Mouse (Mus musculus): ENCODE results near the gene Vmn1r125. TPM values are rescaled to one million over a fixed set of nuclear protein-coding genes. Genes with fewer than 3 reads are reported as not detected.
"Not testable (repeated sequence)": the region's sequence is repeated elsewhere in the genome, so short reads cannot be mapped to it uniquely, and the experiment has no call there.

The Vmn1r125 gene
- total RNA-seq (2022), result not detected

GRCm38 (mm10) chr7:21271879-21272278 is at the start of gene Vmn1r125:
Gene Vmn1r125, plus strand, starts transcription at chr7:21272179.
- DNase-seq (ENCODE audit: low spot score in 2 of 2), result not testable (repeated sequence)

GRCm38 (mm10) chr7:21260517-21260916 is 11.5 kb upstream of the Vmn1r125 start, which contains the start of gene Vmn1r124:
Gene Vmn1r124, minus strand, starts transcription at chr7:21260617.
- not testable (repeated sequence) for DNase-seq (ENCODE audit: low spot score in 2 of 2)

- not testable (repeated sequence) for DNase-seq (ENCODE audit: low spot score in 2 of 2)
These were observed 29.4 kb downstream of the Vmn1r125 start, which contains the start of gene Vmn1r126 for GRCm38 (mm10) chr7:21301367-21301766. Gene Vmn1r126, minus strand, starts transcription at chr7:21301467.

GRCm38 (mm10) chr7:21319761-21320160 is 47.8 kb downstream of the Vmn1r125 start, which contains the start of gene Vmn1r127:
Gene Vmn1r127, minus strand, starts transcription at chr7:21319861.
- not testable (repeated sequence) for DNase-seq (ENCODE audit: low spot score in 2 of 2)

Other genes starting within 250 kb of the Vmn1r125 start
- not detected for gene Vmn1r120, start 218.4 kb upstream of the Vmn1r125 start, total RNA-seq (2022)
- gene Vmn1r121, start 173.7 kb upstream of the Vmn1r125 start, total RNA-seq (2022), result not detected
- not detected for gene Vmn1r122, start 138.1 kb upstream of the Vmn1r125 start, total RNA-seq (2022)
- not detected for gene Vmn1r123, start 110.0 kb upstream of the Vmn1r125 start, total RNA-seq (2022)
- gene Gm5157, start 81.8 kb upstream of the Vmn1r125 start, total RNA-seq (2022), result not detected
- not detected for gene Vmn1r124, start 11.6 kb upstream of the Vmn1r125 start, total RNA-seq (2022)
- not detected for gene Vmn1r126, start 29.3 kb downstream of the Vmn1r125 start, total RNA-seq (2022)
- not detected for gene Vmn1r127, start 47.7 kb downstream of the Vmn1r125 start, total RNA-seq (2022)
- not detected for gene Vmn1r128, start 77.2 kb downstream of the Vmn1r125 start, total RNA-seq (2022)
- gene Vmn1r129, start 89.1 kb downstream of the Vmn1r125 start, total RNA-seq (2022), result not detected
- not detected for gene Gm6882, start 160.6 kb downstream of the Vmn1r125 start, total RNA-seq (2022)
- not detected for gene Vmn1r130, start 239.6 kb downstream of the Vmn1r125 start, total RNA-seq (2022)

Measured in layer of hippocampus, adult 8-10 months (tissue).